Mouse (Mus musculus): Measurements from ENCODE around the gene Dennd6b. TPM values are rescaled to one million over a fixed set of nuclear protein-coding genes. Genes with fewer than 3 reads are reported as not detected.

Dennd6b gene
- polyA plus RNA-seq, 1 experiment from 2014 or later: 27.7 TPM

- Histone ChIP-seq H3K27ac (replicated peaks) (peak overlapping the region; percentile 86), H3K27me3 (ENCODE audit: low read depth, poor library complexity, severe bottlenecking) (no peaks in the 10 kb centered on the region), H3K4me1 (peaks cover 25% of the 10 kb centered on the region), H3K36me3 (no peaks in the 10 kb centered on the region), H3K9me3 (replicated peaks) (no peaks in the 10 kb centered on the region), H3K4me3 (peak overlapping the region; percentile 49)
- WGBS: 25% methylated on average over 22 of the region's 22 CpGs
- peak; percentile 86 for DNase-seq (ENCODE audit: low spot score)
Measured at GRCm38 (mm10) chr15:89209886-89210761, 13.8 kb upstream of the Dennd6b start.

- Histone ChIP-seq H3K9me3 (replicated peaks) (peaks cover 8% of the 10 kb centered on the region; the same call in 1 of the 2 replicates), H3K4me3 (no peak overlapping the region), H3K27me3 (ENCODE audit: low read depth, poor library complexity, severe bottlenecking) (no peaks in the 10 kb centered on the region), H3K36me3 (no peaks in the 10 kb centered on the region), H3K4me1 (peaks cover 13% of the 10 kb centered on the region), H3K27ac (replicated peaks) (no peak overlapping the region)
- DNase-seq (ENCODE audit: low spot score): no peak
- 91% methylated on average over 4 of the region's 4 CpGs for WGBS
Measured at GRCm38 (mm10) chr15:89207457-89207856, 11.2 kb upstream of the Dennd6b start.

- peak overlapping the region; percentile 93 for H3K4me3 ChIP-seq
- no peak for DNase-seq (ENCODE audit: low spot score)
- 75% methylated on average over 15 of the region's 15 CpGs for WGBS
- H3K4me1 ChIP-seq: peaks cover 23% of the 10 kb centered on the region
- peaks cover 9% of the 10 kb centered on the region for H3K36me3 ChIP-seq
- H3K27ac ChIP-seq (replicated peaks): peak overlapping the region; percentile 99
- H3K27me3 ChIP-seq (ENCODE audit: low read depth, poor library complexity, severe bottlenecking): no peaks in the 10 kb centered on the region
- H3K9me3 ChIP-seq (replicated peaks): peaks cover 1% of the 10 kb centered on the region; the same call in 1 of the 2 replicates
Measured at GRCm38 (mm10) chr15:89197056-89197455, 760 bp upstream of the Dennd6b start.

DNA sequence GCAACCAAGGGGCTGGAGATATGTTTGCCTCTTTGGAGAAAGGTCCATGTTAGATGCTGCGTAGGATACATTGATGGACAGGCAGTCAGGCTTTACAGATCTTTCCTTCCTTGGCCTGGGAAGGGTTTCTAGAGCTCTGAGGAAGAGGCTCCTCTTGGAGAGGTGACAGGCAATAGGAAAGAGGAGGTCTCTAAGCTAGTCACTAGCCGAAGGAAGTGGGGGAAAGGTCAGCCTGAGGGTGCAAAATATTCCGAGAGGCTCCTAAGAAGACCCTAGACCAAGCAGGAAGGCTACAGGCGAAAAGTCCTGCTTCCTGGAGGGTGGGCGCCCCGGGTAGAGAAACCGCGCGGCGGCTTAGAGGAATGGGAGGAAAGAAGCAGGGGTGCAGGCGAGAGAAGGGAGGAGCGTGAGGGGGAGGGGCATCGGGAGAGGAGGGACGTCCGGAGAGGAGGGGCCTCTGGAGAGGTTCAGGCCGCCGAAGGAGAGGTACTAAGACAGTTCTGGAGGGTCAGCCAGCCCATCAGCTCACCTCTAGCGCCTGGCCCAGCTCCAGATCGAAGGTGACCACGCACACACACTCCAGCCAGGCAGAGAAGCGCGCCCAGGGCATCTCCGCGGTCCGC, 495 bp downstream of the Dennd6b start:
- WGBS: under 1% methylated on average over 25 of the region's 25 CpGs
- Histone ChIP-seq H3K27me3 (ENCODE audit: low read depth, poor library complexity, severe bottlenecking) (no peaks in the 10 kb centered on the region), H3K27ac (replicated peaks) (peak overlapping the region; percentile 99), H3K4me3 (peak overlapping the region; percentile 93), H3K9me3 (replicated peaks) (no peaks in the 10 kb centered on the region), H3K36me3 (peaks cover 17% of the 10 kb centered on the region), H3K4me1 (peaks cover 23% of the 10 kb centered on the region)
- DNase-seq (ENCODE audit: low spot score): peak; percentile 87

- H3K27me3 ChIP-seq (ENCODE audit: low read depth, poor library complexity, severe bottlenecking): no peaks in the 10 kb centered on the region
- DNase-seq (ENCODE audit: low spot score): peak; percentile 48
- WGBS: 28% methylated on average over 6 of the region's 6 CpGs
- peak overlapping the region; percentile 93 for H3K4me3 ChIP-seq
- peaks cover 23% of the 10 kb centered on the region for H3K4me1 ChIP-seq
- peaks cover 22% of the 10 kb centered on the region for H3K36me3 ChIP-seq
- H3K9me3 ChIP-seq (replicated peaks): no peaks in the 10 kb centered on the region
- peak overlapping the region; percentile 99 for H3K27ac ChIP-seq (replicated peaks)
Measured at GRCm38 (mm10) chr15:89195261-89195681, 1.0 kb downstream of the Dennd6b start.

GRCm38 (mm10) chr15:89184937-89185227, 11.4 kb downstream of the Dennd6b start:
- Histone ChIP-seq H3K27me3 (ENCODE audit: low read depth, poor library complexity, severe bottlenecking) (no peaks in the 10 kb centered on the region), H3K27ac (replicated peaks) (no peak overlapping the region), H3K36me3 (peaks cover 56% of the 10 kb centered on the region), H3K4me1 (peaks cover 50% of the 10 kb centered on the region), H3K9me3 (replicated peaks) (no peaks in the 10 kb centered on the region), H3K4me3 (no peak overlapping the region)
- DNase-seq (ENCODE audit: low spot score): no peak
- WGBS: 91% methylated on average over 5 of the region's 5 CpGs

DNA sequence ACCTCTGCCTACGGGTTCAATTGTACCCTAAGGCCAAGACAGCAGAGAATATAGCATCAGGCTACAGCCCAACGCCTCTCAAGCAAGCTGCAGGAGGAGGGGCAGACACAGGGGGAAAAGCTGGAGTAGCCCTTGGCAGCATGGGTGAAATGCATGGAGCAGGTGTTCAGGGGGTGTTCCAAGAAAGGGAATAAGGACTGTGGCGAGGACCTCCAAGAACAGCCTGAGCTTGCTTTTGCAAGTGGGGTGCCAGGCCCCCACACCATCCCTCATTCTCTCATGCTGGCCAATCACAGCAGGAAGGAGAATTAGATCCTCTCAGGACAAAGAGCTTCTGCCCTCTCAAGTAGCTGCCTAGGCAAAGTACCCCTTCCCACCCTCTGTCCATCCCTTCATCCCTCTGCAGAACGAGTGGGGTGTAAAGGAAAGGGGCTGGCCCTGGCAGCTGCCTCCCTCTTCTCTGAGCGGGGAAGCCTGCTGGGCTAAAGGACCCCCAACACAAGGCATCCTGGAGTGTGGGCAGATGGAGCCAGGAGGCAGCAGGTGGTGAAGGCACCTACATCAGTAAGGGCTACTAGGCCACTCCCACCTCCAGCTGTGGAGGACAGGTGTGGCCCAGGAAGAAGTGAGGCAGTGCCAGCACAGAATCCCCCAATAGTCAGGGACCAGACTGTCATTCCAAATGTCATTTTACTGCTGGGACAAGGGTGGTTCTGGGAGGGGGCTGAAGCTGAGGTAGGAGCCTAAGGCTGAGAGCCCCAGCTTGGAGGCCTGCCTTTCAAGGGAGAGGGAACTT, 12.0 kb downstream of the Dennd6b start:
- no peak for DNase-seq (ENCODE audit: low spot score)
- Histone ChIP-seq H3K27me3 (ENCODE audit: low read depth, poor library complexity, severe bottlenecking) (no peaks in the 10 kb centered on the region), H3K4me3 (peak overlapping the region; percentile 16; the same call in 1 of the 2 replicates), H3K4me1 (peaks cover 56% of the 10 kb centered on the region), H3K36me3 (peaks cover 50% of the 10 kb centered on the region), H3K27ac (replicated peaks) (0 out of 2 replicates have a peak overlapping the region, but pooled peaks have one; percentile 55), H3K9me3 (replicated peaks) (no peaks in the 10 kb centered on the region)
- 42% methylated on average over 5 of the region's 5 CpGs for WGBS

DNA sequence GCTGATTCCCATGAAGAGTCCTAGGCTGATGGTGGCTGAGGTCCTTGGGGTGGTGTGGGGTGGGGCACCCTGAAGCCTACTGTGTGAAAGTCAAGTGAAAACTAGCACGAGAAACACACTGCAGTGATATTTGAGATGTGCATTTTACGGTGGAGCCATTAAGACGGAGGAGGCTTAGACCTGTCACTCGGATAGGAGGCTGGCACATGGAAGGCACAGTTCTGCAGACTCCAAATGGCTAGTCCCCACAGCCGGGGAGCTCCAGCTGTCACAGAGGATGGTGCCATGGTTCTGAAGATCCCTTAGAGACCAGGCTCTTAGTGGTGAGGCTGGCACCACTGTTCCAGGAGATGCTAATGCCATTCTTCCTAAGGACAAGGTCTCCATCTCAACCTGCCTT, 13.5 kb downstream of the Dennd6b start:
- Histone ChIP-seq H3K36me3 (peaks cover 38% of the 10 kb centered on the region), H3K27me3 (ENCODE audit: low read depth, poor library complexity, severe bottlenecking) (no peaks in the 10 kb centered on the region), H3K4me1 (peaks cover 71% of the 10 kb centered on the region), H3K9me3 (replicated peaks) (no peaks in the 10 kb centered on the region), H3K4me3 (no peak overlapping the region), H3K27ac (replicated peaks) (peak overlapping the region; percentile 19)
- DNase-seq (ENCODE audit: low spot score): no peak
- WGBS: 84% methylated on average over 5 of the region's 5 CpGs

- DNase-seq (ENCODE audit: low spot score): peak; percentile 45
- 41% methylated on average over 6 of the region's 6 CpGs for WGBS
- Histone ChIP-seq H3K36me3 (peaks cover 33% of the 10 kb centered on the region), H3K27ac (replicated peaks) (peak overlapping the region; percentile 19), H3K4me3 (no peak overlapping the region), H3K27me3 (ENCODE audit: low read depth, poor library complexity, severe bottlenecking) (no peaks in the 10 kb centered on the region), H3K9me3 (replicated peaks) (no peaks in the 10 kb centered on the region), H3K4me1 (peaks cover 76% of the 10 kb centered on the region)
Measured at GRCm38 (mm10) chr15:89182328-89182741, 14.0 kb downstream of the Dennd6b start.

DNA sequence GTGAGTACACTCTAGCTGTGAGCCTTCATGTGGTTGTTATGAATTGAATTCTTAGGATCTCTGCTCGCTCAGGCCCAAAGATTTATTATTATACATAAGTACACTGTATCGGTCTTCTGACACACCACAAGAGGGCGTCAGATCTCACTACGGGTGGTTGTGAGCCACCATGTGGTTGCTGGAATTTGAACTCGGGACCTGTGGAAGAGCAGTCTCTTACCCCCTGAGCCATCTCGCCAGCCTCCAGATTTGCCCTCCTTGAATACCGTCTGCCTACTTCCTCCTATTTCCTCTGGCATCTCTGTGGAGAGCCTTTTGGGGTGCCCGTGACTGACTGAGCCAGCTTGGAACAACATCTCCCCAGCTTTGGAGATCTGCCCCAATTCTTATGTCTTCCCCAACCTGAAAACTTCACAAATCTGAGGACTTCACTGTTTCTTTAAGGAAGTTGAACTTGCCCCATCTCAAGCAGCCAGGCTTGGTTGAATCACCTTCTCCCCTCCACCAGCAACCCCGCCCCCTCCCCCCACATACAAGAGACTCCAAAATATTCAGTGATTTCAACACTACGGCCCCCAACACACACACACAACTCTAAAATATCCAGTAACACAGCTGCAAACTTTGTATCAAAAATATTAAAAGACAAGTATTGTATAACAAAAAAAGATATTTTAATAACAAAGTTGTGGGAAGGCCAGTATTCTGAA, 14.6 kb downstream of the Dennd6b start:
- Histone ChIP-seq H3K4me3 (peak overlapping the region; percentile 88), H3K27ac (replicated peaks) (peak overlapping the region; percentile 98)
- WGBS: 76% methylated on average over 10 of the region's 10 CpGs

GRCm38 (mm10) chr15:89180571-89181229, 15.6 kb downstream of the Dennd6b start, which contains the start of gene Plxnb2:
Plxnb2 (minus strand) TSS chr15:89180788.
- H3K4me1 ChIP-seq: peaks cover 92% of the 10 kb centered on the region
- H3K4me3 ChIP-seq: peak within 1 kb of the TSS; percentile 88
- peaks cover 17% of the 10 kb centered on the region for H3K36me3 ChIP-seq
- under 1% methylated on average over 72 of the region's 72 CpGs for WGBS
- H3K27me3 ChIP-seq (ENCODE audit: low read depth, poor library complexity, severe bottlenecking): no peaks in the 10 kb centered on the region
- peak; percentile 90 for DNase-seq (ENCODE audit: low spot score)
- H3K27ac ChIP-seq (replicated peaks): peak within 1 kb of the TSS; percentile 98
- no peaks in the 10 kb centered on the region for H3K9me3 ChIP-seq (replicated peaks)

More for the DNA sequence above, 14.6 kb downstream of the Dennd6b start:
- peaks cover 27% of the 10 kb centered on the region for H3K36me3 ChIP-seq
- no peaks in the 10 kb centered on the region for H3K9me3 ChIP-seq (replicated peaks)
- peaks cover 82% of the 10 kb centered on the region for H3K4me1 ChIP-seq
- DNase-seq (ENCODE audit: low spot score): no peak
- H3K27me3 ChIP-seq (ENCODE audit: low read depth, poor library complexity, severe bottlenecking): no peaks in the 10 kb centered on the region

Data from midbrain, embryonic 10.5 days (tissue).